Mouse (Mus musculus): Measurements from ENCODE around the gene Tbk1. TPM values are rescaled to one million over a fixed set of nuclear protein-coding genes. Genes with fewer than 3 reads are reported as not detected.
A peak's percentile ranks its signal among the peaks of the same experiment; 100 is the strongest.

The Tbk1 gene
- 10 to 100 TPM; 32.4 to 38.4 TPM for total RNA-seq (2021)
- long read RNA-seq, experiment 1, transcript Tbk1-201 (21 exons, 3,024 nt) = major isoform, 41 of 61 reads
- long read RNA-seq, experiment 1, partial matches to known transcripts = 10 of 61 reads
- long read RNA-seq, experiment 1, other reads (novel, unspliced or antisense) = 10 of 61 reads
- long read RNA-seq, experiment 2, transcript Tbk1-201 (21 exons, 3,024 nt) = major isoform, 27 of 33 reads
- long read RNA-seq, experiment 2, partial matches to known transcripts = 1 of 33 reads
- long read RNA-seq, experiment 2, other reads (novel, unspliced or antisense) = 5 of 33 reads

GRCm38 (mm10) chr10:121586675-121587370 lies at the start of gene Tbk1:
Tbk1 (minus strand) TSS chr10:121586787.
- DNase-seq = peak; percentile 97

- DNase-seq = no peak
These were observed 49.7 kb upstream of the Tbk1 start for GRCm38 (mm10) chr10:121636276-121636675.

GRCm38 (mm10) chr10:121634159-121634558 lies 47.6 kb upstream of the Tbk1 start:
- no peak for DNase-seq

- DNase-seq = no peak
These were observed 42.0 kb upstream of the Tbk1 start for GRCm38 (mm10) chr10:121628561-121629040.

GRCm38 (mm10) chr10:121627216-121627852 lies 40.7 kb upstream of the Tbk1 start:
- no peak for DNase-seq

DNA sequence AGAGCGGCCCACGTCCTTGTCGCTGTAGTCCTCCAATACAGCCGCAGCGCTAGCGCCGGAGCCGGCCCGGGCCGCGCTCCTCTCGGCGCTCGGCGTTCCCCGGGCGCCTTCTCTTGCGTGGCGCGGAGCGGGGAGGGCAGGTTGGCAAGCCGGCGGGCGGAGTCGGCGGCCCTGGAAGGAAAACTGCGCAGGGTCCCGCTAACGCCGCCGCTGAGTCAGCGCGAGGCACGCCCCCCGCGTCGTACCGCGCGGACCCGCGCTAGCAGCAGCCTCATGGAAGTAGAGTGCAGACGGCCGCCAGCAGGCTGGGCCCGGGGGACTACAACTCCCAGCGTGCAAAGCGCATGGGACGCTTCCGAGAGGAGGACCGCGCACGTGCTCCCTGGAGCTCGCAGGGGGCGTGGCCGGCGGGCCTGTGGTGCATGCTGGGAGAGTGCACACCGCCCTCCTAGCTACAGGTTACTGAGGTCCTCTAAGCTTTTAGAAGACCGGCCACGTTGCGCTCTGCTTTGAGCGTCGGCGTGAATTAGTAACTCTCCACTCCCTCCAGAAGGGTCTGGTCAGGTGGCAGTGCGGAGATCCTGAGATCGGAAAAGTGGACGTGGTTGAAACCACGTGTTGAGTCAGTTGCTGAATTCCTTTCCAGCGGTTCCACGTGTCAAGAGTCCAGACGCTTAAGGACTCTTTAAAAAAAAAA lies 39.7 kb upstream of the Tbk1 start, which contains the start of gene Xpot:
Gene Xpot, minus strand, starts transcription at position 147 of the 697 bp plus-strand sequence.
- peak; percentile 99 for DNase-seq

DNA sequence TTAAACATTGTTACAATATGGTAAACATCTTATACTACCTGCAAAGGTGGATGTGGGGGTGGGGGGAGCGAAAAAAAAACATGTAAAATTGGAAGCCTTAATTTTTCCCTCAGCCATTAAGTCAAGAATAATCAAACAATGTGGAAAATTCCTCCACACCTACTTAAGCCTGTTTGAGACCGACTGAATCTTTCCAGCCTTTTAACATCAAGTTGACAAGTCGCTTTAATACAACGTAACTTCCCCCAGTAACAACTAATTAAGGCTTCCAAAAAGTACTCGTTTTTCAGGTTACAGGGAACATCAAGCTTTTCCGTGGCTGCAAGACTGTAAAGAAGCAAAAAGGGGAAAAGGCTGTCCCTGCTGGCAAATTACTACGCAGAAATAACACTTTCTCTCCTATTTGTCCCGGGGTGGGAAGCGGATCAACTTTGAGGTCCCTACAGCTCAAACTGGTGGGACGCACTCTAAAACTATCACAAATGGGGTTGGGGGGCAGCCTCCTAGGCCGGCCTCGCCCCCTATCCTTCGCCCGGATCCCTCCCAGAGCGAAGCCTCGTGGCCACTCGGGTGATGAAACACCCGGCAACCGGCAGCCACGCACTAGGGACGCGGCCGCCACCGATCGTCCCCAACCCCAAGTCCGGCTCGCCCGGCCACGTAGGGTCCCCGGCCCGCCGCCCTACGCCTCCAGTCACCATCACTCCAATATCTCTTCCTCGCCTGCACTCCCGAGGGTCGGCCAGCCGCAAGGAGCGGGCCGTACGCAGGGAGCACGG lies 39.0 kb upstream of the Tbk1 start:
- no peak for DNase-seq

- DNase-seq = no peak
These were observed 38.4 kb upstream of the Tbk1 start for GRCm38 (mm10) chr10:121625006-121625405.

GRCm38 (mm10) chr10:121623670-121624069 lies 37.1 kb upstream of the Tbk1 start:
- DNase-seq = peak; percentile 15

DNA sequence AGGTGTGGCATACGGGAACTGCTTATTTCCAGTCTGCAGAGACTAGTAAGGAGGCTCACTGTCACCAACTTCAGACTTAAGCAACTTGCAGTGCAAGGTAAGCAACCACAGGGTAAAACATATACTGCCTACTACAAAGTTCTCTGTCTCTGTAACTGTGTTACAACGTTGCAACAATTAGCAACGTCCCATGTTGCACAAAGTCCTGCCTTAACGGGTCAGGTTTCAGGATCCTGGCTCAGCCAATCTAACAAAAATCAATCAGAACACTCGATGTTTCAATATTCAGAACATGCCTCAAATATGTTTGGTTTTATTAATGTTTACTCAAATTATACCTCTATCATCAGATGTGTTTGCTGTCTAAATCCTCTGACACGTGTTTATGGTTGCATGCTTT lies 35.8 kb upstream of the Tbk1 start:
- no peak for DNase-seq

DNA sequence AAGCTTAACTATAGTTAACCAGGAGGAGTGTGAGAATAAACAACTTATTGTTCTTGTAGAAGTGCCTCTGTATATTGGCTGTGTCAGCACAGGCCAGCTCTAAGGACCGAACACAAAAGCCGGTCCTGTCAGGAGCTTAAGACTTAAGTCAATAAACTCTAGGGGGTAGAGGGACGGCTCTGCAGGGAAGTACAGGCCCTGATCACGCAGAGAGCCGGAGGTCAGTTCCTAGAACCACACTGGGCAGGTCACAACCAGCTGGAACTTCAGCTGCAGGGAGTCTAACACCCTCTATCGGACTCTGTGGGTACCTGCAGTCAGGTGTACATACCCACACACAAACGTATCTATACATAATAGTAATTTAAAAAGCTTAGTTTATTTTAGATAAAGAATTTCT lies 29.3 kb upstream of the Tbk1 start:
- DNase-seq = no peak

GRCm38 (mm10) chr10:121615146-121615870 lies 28.7 kb upstream of the Tbk1 start:
- DNase-seq = no peak

- DNase-seq = peak; percentile 30
These were observed 27.0 kb upstream of the Tbk1 start for GRCm38 (mm10) chr10:121613570-121613969.

- DNase-seq = no peak
These were observed 25.9 kb upstream of the Tbk1 start for GRCm38 (mm10) chr10:121612448-121612847.

DNA sequence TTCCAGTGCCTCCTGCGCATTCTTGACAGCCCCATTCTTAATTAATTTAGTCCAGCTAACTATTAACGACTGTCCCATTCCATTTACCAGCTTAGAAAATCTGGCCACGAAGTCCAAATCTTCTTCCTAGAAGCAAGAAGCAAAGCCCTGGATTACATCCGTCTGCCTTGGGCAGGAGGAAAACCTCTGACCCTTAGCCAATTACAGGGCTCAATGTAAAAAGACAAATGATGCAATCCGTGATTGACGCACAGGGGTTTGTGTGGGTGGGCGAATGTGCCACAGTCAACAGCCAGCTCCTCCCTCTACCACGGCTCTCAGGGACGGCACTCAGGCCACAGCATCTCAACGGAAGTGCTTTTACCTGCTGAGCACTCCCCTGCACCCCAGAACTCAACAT lies 25.0 kb upstream of the Tbk1 start:
- DNase-seq = no peak

DNA sequence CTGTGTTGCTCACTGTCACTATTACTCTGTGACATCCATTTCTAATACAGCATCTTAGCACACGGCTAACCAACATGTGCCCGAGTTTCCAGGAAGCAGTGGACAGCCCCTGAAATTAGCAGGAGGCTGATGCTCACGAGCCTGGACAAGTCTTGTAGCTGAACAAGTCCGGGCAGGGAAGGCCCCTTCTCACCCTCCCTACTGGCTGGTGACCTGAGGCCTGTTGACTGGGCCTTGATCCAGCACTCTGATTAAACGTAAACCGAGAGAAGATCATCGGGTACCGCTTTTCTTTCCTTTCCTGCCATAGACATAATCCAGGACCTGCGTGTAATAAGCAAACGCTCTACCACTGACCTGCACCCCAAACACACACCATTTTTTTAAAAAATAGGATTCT lies 21.6 kb upstream of the Tbk1 start:
- no peak for DNase-seq

- DNase-seq = no peak
These were observed 18.2 kb upstream of the Tbk1 start for GRCm38 (mm10) chr10:121604632-121605344.

DNA sequence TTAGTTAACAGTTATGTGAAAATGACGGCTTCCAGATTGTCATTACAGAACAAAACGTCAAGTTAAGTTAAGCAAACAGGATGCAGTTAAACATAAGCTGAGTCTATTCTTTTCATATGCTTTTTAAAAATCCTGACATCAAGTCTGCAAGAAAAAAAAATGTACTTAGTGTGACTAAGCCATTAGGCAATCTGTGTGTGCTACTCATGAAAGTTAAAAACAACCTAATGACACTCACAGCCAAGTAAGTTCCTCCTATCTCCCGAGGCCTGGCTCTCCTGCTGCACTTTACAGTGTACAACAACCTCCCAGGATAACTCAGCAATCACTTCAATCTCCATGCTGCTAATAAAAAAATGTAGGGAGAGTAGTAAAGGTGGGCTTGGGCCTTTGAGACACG lies 17.0 kb upstream of the Tbk1 start:
- DNase-seq = no peak

- DNase-seq = no peak
These were observed 14.7 kb upstream of the Tbk1 start for GRCm38 (mm10) chr10:121601272-121601671.

DNA sequence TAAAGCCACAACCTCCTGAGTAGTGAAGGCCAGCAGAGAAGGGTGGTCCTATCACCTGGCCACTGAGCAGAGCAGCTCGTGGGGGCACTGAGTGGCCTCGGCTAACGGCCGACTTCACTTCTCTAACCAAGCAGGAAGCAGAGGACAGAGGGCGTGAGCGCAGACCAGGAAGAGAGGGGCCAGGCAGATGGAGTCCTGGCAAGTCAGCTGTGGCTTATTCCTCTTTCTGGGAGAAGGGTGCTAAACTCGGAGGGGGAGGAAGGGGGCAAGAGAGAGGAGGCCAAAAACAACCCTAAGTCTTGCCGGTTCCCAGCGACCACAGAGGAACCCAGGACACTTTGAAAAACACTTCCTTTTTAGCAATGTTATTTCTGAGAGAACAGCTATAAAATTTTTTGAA lies 10.0 kb upstream of the Tbk1 start:
- no peak for DNase-seq
